Mouse (Mus musculus) heart, embryonic 13.5 days (tissue): Measurements from ENCODE around the gene Fnip2. TPM values are rescaled to one million over a fixed set of nuclear protein-coding genes. Genes with fewer than 3 reads are reported as not detected.

ENCODE experiments used
- ATAC-seq: fragments of 200-750 bp; cut with Nextera tagmentation; 2 replicates; pipeline ENCODE4 v1.8.0; 2017; ENCODE audit warnings: moderate TSS enrichment; ENCODE audit not compliant: insufficient number of reproducible peaks, low FRiP score, low TSS enrichment; ENCODE audit errors: extremely low read depth
- H3K27ac ChIP-seq: fragments of 300-500 bp; sonication (generic); replicated peaks from 2 replicates; pipeline ENCODE4 v1.5.1; 2015; ENCODE audit warnings: moderate library complexity, mild to moderate bottlenecking, inconsistent platforms
- H3K27me3 ChIP-seq: fragments of 300-500 bp; sonication (generic); replicated peaks from 2 replicates; pipeline ENCODE4 v1.6.1; 2015; ENCODE audit warnings: mild to moderate bottlenecking, inconsistent platforms
- H3K36me3 ChIP-seq: fragments of 300-500 bp; sonication (generic); 2 replicates; pipeline ENCODE4 v1.6.1; 2015; ENCODE audit warnings: mild to moderate bottlenecking, inconsistent platforms
- H3K4me1 ChIP-seq: fragments of 300-500 bp; sonication (generic); 2 replicates; pipeline ENCODE4 v1.6.1; 2015; ENCODE audit warnings: inconsistent platforms
- H3K4me2 ChIP-seq: fragments of 300-500 bp; sonication (generic); 2 replicates; pipeline ENCODE4 v1.6.1; 2015; ENCODE audit warnings: inconsistent platforms, mild to moderate bottlenecking, moderate library complexity
- H3K4me3 ChIP-seq: fragments of 300-500 bp; sonication (generic); 2 replicates; pipeline ENCODE4 v1.5.1; 2015; ENCODE audit warnings: moderate library complexity, mild to moderate bottlenecking, inconsistent platforms
- H3K9ac ChIP-seq: fragments of 300-500 bp; sonication (generic); 2 replicates; pipeline ENCODE4 v1.6.1; 2015; ENCODE audit warnings: inconsistent platforms, mild to moderate bottlenecking, moderate library complexity
- H3K9me3 ChIP-seq: fragments of 300-500 bp; sonication (generic); 2 replicates; pipeline ENCODE4 v1.6.1; 2016; ENCODE audit warnings: inconsistent platforms
- WGBS: fragments of 180-500 bp; shearing (Covaris S2); methylation state at CpG from one replicate; pipeline ENCODE4 v1.1.7; 2015; ENCODE audit warnings: mixed read lengths; 5-methylcytosine and 5-hydroxymethylcytosine counted together
- polyA plus RNA-seq: library from polyadenylated mRNA; unstranded; fragments of >200 nt; fragmentation: Nextera tagmentation; extraction: Ambion mirVana; gene quantifications from 2 replicates; pipeline ENCODE4 v1.2.1, GENCODE M21; 2015

Gene Fnip2
- polyA plus RNA-seq, 1 experiment from 2014 or later: 2.2 TPM

GRCm38 (mm10) chr3:79436186-79436585 is 131.4 kb downstream of the Fnip2 start:
- H3K27me3 ChIP-seq: no peaks in the 10 kb centered on the region
- no peaks in the 10 kb centered on the region for H3K9me3 ChIP-seq

GRCm38 (mm10) chr3:79434985-79435384 is 132.6 kb downstream of the Fnip2 start:
- Histone ChIP-seq H3K9me3 (no peaks in the 10 kb centered on the region), H3K4me2 (no peak overlapping the region), H3K27ac (no peak overlapping the region), H3K4me3 (no peak overlapping the region), H3K9ac (no peak overlapping the region), H3K27me3 (no peaks in the 10 kb centered on the region), H3K4me1 (no peaks in the 10 kb centered on the region), H3K36me3 (no peaks in the 10 kb centered on the region)
- 55% methylated on average over 5 of the region's 5 CpGs for WGBS
- ATAC-seq: no peak

More at GRCm38 (mm10) chr3:79436186-79436585, 131.4 kb downstream of the Fnip2 start:
- Histone ChIP-seq H3K36me3 (no peaks in the 10 kb centered on the region), H3K4me2 (no peak overlapping the region), H3K4me1 (no peaks in the 10 kb centered on the region), H3K4me3 (no peak overlapping the region), H3K27ac (no peak overlapping the region), H3K9ac (no peak overlapping the region)
- no peak for ATAC-seq
- WGBS: 81% methylated on average over 7 of the region's 7 CpGs

GRCm38 (mm10) chr3:79434436-79434835 is 133.2 kb downstream of the Fnip2 start:
- Histone ChIP-seq H3K27ac (no peak overlapping the region), H3K4me2 (no peak overlapping the region), H3K4me1 (no peaks in the 10 kb centered on the region), H3K9ac (no peak overlapping the region), H3K27me3 (no peaks in the 10 kb centered on the region), H3K36me3 (no peaks in the 10 kb centered on the region), H3K9me3 (no peaks in the 10 kb centered on the region), H3K4me3 (no peak overlapping the region)
- no peak for ATAC-seq
- WGBS: 76% methylated on average over 9 of the region's 9 CpGs

- H3K4me1 ChIP-seq: no peaks in the 10 kb centered on the region
- no peak overlapping the region for H3K27ac ChIP-seq
- no peak overlapping the region for H3K4me2 ChIP-seq
- H3K27me3 ChIP-seq: no peaks in the 10 kb centered on the region
- no peaks in the 10 kb centered on the region for H3K9me3 ChIP-seq
- ATAC-seq: no peak
- H3K9ac ChIP-seq: no peak overlapping the region
- no peak overlapping the region for H3K4me3 ChIP-seq
- no peaks in the 10 kb centered on the region for H3K36me3 ChIP-seq
Measured at GRCm38 (mm10) chr3:79433593-79433992, 134.0 kb downstream of the Fnip2 start.

- WGBS: 71% methylated on average over 1 of the region's 1 CpGs
- H3K27ac ChIP-seq: no peak overlapping the region
- no peak overlapping the region for H3K9ac ChIP-seq
- ATAC-seq: no peak
- no peak overlapping the region for H3K4me3 ChIP-seq
- H3K9me3 ChIP-seq: no peaks in the 10 kb centered on the region
- H3K36me3 ChIP-seq: no peaks in the 10 kb centered on the region
- no peaks in the 10 kb centered on the region for H3K27me3 ChIP-seq
- H3K4me1 ChIP-seq: no peaks in the 10 kb centered on the region
- no peak overlapping the region for H3K4me2 ChIP-seq
Measured at GRCm38 (mm10) chr3:79425441-79425840, 142.2 kb downstream of the Fnip2 start.

GRCm38 (mm10) chr3:79418921-79419320 is 148.7 kb downstream of the Fnip2 start:
- 77% methylated on average over 14 of the region's 14 CpGs for WGBS
- Histone ChIP-seq H3K9me3 (no peaks in the 10 kb centered on the region), H3K4me3 (no peak overlapping the region), H3K9ac (no peak overlapping the region), H3K36me3 (no peaks in the 10 kb centered on the region), H3K4me1 (no peaks in the 10 kb centered on the region), H3K4me2 (no peak overlapping the region), H3K27me3 (no peaks in the 10 kb centered on the region), H3K27ac (no peak overlapping the region)
- no peak for ATAC-seq

- 61% methylated on average over 4 of the region's 4 CpGs for WGBS
- Histone ChIP-seq H3K9ac (no peak overlapping the region), H3K4me3 (no peak overlapping the region), H3K4me1 (no peaks in the 10 kb centered on the region), H3K36me3 (no peaks in the 10 kb centered on the region), H3K4me2 (no peak overlapping the region), H3K27me3 (no peaks in the 10 kb centered on the region), H3K9me3 (no peaks in the 10 kb centered on the region), H3K27ac (no peak overlapping the region)
- ATAC-seq: no peak
Measured at GRCm38 (mm10) chr3:79416944-79417680, 150.5 kb downstream of the Fnip2 start.

- Histone ChIP-seq H3K4me2 (no peak overlapping the region), H3K9ac (no peak overlapping the region), H3K4me1 (no peaks in the 10 kb centered on the region), H3K9me3 (no peaks in the 10 kb centered on the region), H3K36me3 (no peaks in the 10 kb centered on the region), H3K4me3 (no peak overlapping the region), H3K27me3 (no peaks in the 10 kb centered on the region), H3K27ac (no peak overlapping the region)
- ATAC-seq: no peak
Measured at GRCm38 (mm10) chr3:79415929-79416328, 151.7 kb downstream of the Fnip2 start.

- no peak overlapping the region for H3K9ac ChIP-seq
- H3K27ac ChIP-seq: no peak overlapping the region
- H3K4me2 ChIP-seq: no peak overlapping the region
- ATAC-seq: no peak
- no peaks in the 10 kb centered on the region for H3K9me3 ChIP-seq
- 0 out of 2 replicates have a peak, but pooled peaks cover 3% of the 10 kb centered on the region for H3K4me1 ChIP-seq
- WGBS: 76% methylated on average over 5 of the region's 5 CpGs
- no peak overlapping the region for H3K4me3 ChIP-seq
- H3K27me3 ChIP-seq: no peaks in the 10 kb centered on the region
- no peaks in the 10 kb centered on the region for H3K36me3 ChIP-seq
Measured at GRCm38 (mm10) chr3:79415081-79415480, 152.5 kb downstream of the Fnip2 start.

GRCm38 (mm10) chr3:79413492-79413891 is 154.1 kb downstream of the Fnip2 start:
- 71% methylated on average over 1 of the region's 1 CpGs for WGBS
- no peak for ATAC-seq
- Histone ChIP-seq H3K4me1 (0 out of 2 replicates have a peak, but pooled peaks cover 3% of the 10 kb centered on the region), H3K27ac (no peak overlapping the region), H3K9ac (no peak overlapping the region), H3K27me3 (no peaks in the 10 kb centered on the region), H3K4me2 (no peak overlapping the region), H3K36me3 (no peaks in the 10 kb centered on the region), H3K9me3 (no peaks in the 10 kb centered on the region), H3K4me3 (no peak overlapping the region)

GRCm38 (mm10) chr3:79411666-79412065 is 155.9 kb downstream of the Fnip2 start:
- no peak overlapping the region for H3K4me2 ChIP-seq
- no peaks in the 10 kb centered on the region for H3K36me3 ChIP-seq
- WGBS: 38% methylated on average over 2 of the region's 2 CpGs

GRCm38 (mm10) chr3:79410629-79410995 is 157.0 kb downstream of the Fnip2 start:
- 33% methylated on average over 5 of the region's 5 CpGs for WGBS
- Histone ChIP-seq H3K27me3 (no peaks in the 10 kb centered on the region), H3K27ac (no peak overlapping the region), H3K36me3 (no peaks in the 10 kb centered on the region), H3K9me3 (no peaks in the 10 kb centered on the region), H3K4me3 (no peak overlapping the region), H3K4me2 (no peak overlapping the region), H3K4me1 (0 out of 2 replicates have a peak, but pooled peaks cover 3% of the 10 kb centered on the region), H3K9ac (no peak overlapping the region)
- no peak for ATAC-seq

More at GRCm38 (mm10) chr3:79411666-79412065, 155.9 kb downstream of the Fnip2 start:
- H3K9me3 ChIP-seq: no peaks in the 10 kb centered on the region
- H3K27me3 ChIP-seq: no peaks in the 10 kb centered on the region
- ATAC-seq: no peak
- no peak overlapping the region for H3K4me3 ChIP-seq
- H3K9ac ChIP-seq: no peak overlapping the region
- 0 out of 2 replicates have a peak, but pooled peaks cover 3% of the 10 kb centered on the region for H3K4me1 ChIP-seq
- no peak overlapping the region for H3K27ac ChIP-seq
